Mouse (Mus musculus) cerebellum, adult 11-12 months (tissue): ENCODE results near the gene Fnip1.

ENCODE experiments used
- DNase-seq: peaks from one replicate; pipeline ENCODE4 v3.0.0; 2022

The Fnip1 gene

DNA sequence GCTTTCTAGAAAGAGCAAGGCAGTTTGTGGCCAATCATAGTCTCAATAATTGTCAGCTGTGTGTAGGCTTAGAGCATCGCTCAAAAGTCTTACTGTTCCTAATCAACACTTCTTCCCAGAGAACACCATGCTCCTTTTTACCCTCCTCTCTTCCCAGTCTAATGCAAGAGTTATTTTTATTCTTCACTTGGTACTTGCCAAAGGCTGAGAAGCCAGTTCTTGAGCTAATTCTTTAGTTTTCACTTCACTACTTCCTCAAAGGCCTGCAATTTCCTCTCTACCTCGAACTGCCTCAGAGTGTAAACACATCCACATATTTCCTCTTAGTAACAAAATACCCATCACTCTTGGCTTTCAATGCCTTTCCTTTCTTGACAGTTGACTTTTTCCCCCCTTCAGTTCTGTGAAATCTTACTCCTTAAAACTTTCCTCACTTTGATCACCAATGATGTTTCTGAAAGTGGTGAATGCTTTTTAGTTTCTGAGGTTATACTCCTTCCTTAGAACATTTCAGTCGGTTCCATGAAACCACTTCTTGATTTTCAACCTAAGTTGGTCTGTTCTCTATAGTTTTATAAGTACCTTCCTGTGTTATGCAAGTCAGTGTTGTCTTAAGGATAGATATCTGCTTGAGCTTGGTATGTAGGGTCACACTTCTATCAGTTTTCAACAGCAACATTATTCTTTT lies 26.7 kb downstream of the Fnip1 start:
- no peak for DNase-seq

DNA sequence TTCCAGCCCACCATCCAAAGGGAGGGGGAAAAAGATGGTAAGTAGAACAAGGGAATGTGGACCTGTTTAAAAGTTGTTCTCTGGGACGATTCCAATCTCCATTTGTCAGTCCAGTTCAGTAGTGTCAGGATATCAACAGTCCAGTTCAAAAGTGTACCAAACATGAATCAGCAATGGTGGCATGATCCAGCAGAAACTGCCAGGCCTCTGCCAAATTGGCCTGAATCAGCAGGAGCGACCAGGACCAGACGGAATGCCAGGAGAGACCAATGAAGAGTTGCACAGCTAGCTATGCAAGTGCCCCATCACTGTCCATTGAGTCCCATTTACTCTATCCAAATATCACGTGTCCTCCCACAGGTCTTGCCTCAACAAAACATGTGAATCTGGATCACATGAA lies 34.2 kb downstream of the Fnip1 start:
- DNase-seq = no peak

DNA sequence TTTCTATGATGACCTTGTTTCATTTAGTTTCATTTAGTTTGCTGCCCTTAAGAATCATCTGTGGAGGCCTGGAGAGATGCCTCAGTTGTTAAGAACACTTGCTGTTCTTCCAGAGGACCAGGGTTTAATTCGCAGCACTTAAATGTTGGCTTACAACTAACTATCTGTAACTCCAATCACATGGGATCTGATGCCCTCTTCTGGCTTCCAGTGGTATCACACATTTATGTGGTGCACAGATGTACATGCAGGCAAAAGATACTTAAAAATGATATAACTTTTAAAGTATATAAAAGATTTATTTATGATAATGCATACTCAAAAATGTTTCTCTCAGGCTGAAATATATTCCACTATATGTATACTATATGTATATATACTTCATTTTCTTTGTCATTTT lies 40.4 kb downstream of the Fnip1 start:
- DNase-seq = no peak

DNA sequence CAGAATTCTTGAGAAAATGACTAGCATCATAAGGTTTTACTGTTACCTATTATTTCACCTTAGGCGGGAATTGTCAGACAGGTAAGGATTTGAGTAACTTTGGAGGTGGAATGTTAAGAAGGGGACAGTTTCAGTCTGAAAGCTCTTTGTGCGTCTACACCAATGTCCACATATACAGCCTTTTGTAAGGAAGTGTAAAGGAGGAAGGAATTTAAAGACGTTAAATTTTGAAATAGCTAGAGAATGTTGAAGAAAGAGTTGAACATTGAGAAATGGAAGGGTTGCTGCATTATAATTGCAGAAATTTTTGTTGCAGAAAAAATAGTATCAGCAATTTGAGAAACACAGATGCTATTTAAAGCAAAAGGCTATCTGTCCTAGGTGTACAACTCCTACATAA lies 48.0 kb downstream of the Fnip1 start:
- no peak for DNase-seq

DNA sequence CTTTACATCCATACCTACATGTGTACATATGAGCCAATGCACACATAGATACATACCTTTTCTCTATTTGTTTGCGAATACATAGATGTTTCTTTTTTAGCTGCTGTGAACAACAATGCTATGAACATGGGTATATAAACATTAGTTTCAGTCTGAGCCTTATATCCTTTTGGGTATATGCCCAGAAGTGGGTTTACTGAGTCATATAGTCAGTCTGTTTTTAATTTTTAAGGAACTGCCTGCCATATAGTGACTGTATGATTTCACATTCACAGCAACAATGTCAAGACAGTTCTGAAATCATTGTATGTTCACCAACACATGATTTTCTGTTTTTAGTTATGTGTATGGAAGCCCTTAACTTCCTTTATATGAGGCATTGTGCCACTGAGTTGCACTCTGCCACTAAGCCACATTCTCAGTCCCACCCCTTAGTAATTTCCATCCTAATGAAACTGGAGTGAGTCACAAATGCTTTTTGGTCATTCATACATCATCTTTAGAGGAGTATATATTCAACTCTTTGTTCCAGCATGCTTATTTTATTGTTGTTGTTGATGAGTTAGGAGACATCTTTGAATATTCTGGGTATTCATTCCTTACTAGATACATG lies 54.1 kb downstream of the Fnip1 start:
- DNase-seq = no peak

DNA sequence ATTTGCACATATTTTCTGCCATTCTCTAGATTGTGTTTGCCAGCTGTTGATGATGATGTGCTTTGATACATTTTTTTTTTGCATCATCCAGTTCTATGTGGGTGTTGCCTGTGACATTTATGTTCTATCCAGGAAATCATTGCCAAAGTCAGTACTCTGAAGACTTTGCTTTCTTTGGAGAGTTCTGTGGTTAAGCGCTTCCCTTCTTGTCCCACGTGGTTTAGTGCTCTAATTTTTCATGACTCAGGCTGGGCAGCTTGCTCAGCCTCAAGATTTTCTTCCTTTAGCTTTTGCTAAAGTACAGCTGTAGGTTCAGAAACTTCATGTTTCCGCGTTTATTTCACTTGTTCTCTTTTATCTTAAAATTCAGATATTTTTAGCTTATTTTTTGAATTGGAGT lies 54.6 kb downstream of the Fnip1 start:
- DNase-seq = no peak

DNA sequence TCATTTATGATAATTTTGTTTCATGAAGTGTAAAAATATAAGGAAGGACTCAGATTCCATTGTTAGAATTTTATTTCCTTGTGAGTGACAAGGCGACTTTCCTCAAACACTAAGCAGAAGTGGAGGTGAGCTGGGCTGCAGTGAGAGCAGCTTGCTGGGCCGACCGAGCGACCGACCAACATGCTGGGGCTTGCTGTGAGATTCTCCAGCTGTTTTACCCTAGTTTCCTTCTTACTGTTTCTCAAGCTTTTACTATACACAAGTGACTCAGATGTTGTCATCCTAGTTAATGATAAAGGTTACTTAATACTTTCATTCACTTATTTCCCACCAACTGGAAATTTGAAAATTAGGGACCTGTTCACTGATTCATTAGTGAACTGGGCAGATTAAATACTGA lies 61.8 kb downstream of the Fnip1 start:
- DNase-seq = no peak

DNA sequence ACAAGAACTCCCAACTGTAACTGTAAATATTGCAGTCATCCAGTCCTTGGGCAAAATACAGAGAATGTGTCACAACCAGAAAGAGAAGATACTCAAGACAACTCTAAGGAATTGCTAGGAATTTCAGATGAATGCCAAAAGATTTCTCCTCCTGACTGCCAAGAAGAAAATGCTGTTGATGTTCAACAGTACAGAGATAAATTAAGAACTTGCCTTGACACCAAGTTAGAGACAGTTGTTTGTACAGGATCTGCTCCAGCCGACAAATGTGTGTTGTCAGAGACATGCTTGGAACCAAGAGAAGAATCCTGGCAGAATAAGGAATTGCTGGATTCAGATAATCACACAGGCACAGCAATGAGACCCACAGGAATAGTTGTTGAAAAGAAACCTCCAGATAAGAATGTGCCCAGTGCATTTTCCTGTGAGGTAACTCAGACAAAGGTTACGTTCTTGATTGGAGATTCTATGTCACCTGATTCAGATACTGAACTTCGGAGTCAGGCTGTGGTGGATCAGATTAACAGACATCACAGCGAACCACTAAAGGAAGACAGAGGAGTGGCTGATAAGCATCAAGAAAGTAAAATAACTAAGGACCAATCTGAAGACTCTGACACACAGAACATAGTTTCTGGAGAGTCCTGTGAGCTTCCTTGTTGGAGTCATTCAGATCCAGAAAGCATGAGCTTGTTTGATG lies 64.7 kb downstream of the Fnip1 start:
- no peak for DNase-seq

DNA sequence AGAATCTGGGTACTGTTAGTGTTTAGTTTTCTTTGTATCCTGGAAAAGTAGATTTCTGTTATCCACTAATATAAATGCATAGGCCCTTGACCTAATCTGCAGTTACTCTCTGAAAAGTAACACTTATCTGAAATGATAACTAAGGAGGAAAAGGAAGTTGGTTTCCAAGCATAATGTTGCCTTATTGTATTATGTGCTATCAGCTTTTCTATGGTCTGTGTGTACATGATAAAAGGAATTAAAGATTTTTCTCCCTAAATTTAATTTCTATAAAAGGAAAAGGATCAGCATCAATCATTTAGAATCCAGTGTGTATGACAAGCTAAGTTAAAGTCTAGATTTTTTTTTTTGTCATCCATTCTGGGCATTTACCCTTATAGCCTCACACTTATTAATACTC lies 75.6 kb downstream of the Fnip1 start:
- no peak for DNase-seq

DNA sequence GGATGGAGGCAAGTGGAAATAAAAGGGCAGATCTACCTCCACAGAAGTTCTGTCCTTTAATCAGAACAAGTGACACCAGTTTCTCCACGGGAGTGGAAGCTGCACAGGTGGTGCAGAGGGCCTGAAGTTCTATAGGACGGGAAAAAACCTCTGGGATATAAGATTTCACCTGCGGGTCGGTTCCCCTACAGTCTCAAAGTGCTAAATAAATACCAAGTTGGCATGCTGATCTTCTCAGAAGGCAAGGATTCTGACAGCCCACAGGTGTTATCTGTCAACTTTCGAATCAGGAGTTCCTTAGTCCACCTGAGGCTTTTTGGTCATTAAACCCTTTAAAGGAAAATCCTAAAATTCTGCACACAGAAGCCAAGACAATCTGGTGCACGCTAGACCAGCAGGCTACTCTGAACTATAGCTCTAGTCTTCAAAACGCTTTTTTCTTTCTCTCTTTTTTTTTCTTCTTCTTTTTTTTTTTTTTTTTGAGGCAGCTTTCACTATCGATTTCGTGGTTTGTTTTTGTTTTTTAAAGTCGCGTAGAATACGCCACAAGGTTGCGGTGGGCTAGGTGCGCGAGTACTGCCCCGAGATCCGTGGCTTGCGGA lies 84.0 kb downstream of the Fnip1 start:
- DNase-seq = peak; percentile 29

DNA sequence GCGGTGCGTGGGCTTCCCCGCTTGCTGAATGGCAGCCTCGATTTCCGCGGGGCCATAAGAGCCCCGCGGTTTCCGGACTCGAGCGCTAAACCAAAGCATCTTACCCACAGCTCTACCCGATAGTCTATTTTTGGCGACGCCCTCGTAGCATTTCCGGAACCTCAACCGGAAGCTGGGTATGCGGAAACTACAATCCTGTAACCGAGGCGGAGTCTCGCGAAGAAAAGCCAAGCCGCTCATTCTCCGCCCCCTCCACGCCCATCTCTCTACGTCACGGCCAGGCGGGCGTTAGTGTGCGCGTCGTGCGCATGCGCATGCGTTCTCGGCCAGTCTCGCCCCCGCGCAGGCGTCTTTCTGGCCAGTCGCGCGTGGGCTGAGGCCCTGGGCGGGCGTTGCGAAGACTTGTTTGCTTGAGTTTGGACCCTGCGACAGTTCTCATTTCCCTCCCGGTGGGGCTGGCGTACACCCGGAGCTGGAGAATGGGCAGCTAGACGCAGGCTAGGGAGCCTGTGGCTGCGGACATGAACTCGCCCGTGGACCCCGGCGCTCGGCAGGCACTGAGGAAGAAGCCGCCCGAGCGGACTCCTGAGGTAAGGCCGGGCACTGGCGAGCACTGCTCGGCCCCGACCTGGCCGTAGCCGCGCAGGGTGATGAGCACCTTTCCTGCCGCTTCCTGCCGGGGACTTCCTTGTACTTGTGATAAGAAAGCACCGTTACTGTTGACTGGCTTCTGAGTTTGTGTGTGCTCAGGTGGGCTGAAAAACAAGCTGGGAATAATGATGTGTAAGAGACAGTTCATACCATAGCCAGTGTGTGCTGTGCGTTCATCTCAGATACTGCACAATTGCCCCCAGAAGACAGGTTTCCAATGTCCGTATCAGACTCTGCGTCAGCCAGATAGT lies 84.8 kb downstream of the Fnip1 start, which contains the start of gene Rapgef6:
Gene Rapgef6 (plus strand): TSS at position 319 of the 902 bp plus-strand sequence.
- DNase-seq = peak; percentile 98

DNA sequence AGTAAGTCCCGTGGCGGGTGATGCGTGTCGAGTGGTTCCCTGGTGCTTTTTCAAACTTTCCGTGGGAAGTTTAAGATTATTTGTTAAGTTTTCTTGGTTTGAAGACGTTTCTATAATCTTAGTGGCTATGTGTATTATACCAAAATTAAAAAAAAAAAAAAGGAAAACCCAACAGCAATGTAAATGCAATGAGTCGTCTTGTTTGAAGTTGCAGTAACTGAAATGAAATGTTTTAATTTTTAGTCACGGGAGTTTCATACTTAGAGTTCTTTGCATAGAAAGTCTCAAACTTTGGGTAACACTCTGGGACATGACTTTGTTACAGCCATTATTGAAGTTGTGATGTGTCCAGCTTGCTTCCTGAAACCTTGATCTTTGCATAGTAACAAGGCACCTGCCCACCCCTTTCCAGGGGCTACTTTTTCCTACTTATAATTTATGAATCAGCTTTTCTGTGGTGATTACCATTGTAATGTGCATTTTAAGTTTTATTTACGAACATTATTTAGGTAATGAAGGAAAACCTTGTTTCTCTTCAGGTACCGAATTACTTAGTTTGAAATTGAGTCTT lies 85.5 kb downstream of the Fnip1 start:
- no peak for DNase-seq

DNA sequence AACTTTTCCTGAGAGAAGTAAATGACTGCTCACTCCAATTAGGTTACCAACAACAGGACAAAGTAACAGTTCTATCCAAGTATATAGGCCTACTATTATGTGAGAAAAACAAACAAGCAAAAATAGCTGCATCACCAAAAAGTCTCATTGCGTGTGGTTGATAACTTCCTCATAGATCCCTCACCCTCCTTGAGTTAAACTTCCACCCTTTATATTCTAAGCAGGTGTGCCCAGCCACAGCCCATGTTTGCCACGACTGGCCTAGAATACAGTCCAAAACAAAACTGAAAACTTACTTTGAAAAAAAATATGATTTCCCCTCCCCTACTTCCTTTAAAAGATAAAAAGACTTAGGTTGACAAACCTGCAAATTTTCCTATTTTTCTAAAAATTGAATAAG lies 90.0 kb downstream of the Fnip1 start:
- no peak for DNase-seq

DNA sequence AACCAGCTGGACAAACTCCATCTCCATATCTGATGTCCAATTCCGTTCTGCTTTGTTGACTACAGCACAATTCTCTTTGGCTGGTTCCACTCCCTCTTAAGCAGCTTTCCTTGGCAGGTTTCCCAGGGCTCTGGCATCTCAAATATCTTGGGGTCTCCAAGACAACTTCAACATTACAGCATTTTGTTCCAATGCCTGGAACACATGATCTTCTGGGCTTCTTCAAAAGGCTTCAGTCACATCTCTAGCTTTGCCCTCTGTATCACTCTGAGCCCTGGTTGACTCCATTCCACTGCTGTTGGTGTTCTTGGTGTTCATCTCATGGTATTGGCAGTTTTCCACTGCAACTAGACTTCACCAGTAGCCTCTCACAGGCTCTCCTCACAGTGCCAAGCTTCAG lies 92.4 kb downstream of the Fnip1 start:
- DNase-seq = no peak

DNA sequence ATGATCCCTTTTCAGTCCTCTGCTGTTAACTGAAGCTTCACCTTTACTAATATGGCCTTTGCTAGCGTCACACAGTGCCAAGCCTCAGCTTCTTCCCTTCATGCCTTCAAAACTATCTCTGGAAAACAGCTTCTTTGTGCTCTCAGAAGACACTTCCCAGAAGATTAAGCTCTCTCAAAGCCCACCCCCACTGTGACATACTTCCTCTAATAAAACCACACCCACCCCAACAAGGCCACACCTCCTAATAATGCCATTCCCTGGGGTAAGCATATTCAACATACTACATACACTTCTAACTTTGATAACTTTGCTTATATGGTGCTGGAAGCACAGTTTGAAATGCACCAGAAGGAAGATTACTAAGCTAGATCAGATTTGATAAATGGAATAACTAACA lies 92.9 kb downstream of the Fnip1 start:
- no peak for DNase-seq

DNA sequence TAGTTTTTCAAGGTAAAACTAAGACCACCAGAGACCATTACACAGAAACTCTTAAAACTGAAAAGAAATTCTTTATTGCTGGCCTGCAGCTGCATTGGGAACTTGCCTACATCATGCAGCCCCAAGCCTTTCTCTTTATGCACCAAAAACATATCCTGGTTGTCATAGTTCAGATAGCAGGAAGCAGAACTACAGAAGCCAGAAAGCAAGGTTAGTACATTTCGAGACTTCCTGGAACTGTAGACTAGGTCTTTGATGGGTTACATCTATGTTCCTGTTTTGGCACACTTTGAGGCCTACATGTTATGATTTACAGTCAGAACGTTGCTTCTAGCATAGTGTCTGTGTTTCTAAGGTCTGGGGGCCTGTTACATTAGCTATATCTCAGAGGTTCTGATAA lies 95.8 kb downstream of the Fnip1 start:
- DNase-seq = no peak

DNA sequence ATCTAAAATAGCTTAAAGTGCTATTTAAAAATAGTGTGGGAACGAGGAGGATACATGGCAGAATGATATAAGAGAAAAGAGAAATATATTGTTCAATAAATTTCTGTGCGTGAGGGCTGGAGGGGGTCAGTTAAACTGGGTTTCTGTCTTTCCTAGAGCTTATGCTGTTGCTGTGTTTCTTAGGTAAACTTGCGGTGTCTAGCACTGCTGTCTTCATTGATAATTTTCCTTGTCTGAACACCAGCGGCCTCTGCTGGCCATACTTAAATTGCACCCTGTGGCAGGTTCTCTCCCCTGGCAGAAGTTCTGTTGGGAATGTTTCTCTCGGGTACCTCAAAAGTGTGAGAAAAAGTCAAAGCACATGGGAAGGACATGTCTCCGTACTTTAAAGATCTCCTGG lies 96.9 kb downstream of the Fnip1 start:
- DNase-seq = peak; percentile 44

DNA sequence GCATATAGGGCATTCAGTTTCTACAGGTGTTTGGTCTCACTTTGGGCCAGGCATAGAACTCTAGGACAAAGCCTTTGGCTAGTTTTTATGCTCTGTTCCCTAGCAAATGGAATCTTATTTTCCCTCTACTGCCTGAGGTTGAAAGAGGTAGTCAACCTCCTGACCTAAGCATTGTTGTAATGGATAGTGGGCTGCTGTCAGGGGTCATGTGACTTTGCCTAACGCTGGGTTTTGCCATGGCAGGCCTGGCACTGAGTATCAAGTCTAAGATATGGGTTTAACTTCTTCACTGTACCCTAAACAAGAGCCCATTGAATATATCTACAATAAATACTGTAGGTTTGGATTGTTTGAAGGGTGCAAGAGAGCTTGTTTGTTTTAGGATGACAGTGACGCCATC lies 101.0 kb downstream of the Fnip1 start:
- DNase-seq = no peak

DNA sequence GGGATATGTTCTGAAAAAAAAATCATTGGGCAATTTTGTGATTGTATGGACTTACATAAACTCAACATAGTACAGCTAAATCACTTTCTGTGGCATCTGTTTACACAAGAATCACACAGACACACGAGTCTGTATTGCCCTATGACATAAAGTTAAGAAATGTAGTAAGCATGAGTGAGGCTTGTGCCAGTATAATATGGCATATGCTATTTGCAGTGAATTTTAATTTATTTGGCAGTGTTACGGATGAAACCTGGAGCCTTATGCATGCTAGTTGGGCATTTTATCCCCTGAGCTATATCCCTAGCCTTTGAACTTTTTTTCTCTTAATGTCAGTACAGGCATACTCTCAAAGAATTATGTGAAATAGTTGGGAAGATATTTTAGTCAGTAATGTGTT lies 101.5 kb downstream of the Fnip1 start:
- DNase-seq = no peak

DNA sequence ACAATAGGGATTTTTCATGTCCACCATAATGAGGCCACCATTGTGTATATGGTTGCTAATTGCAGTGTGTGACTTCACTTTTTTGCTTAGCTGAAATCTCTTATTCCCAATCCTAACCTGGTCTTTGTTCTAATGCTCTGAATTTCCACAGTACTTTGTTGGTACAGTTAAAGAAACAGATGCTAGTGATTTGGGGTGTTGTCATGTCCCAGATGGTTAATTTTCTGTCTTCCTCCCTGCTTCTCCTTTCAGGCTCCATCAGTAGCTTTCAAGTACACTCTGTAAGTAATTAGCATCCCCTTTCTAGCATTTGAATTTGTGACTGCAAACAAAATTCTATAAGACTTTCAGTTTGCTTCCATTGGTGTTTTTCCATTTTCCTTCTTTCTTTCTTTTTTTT lies 102.3 kb downstream of the Fnip1 start:
- DNase-seq = no peak

DNA sequence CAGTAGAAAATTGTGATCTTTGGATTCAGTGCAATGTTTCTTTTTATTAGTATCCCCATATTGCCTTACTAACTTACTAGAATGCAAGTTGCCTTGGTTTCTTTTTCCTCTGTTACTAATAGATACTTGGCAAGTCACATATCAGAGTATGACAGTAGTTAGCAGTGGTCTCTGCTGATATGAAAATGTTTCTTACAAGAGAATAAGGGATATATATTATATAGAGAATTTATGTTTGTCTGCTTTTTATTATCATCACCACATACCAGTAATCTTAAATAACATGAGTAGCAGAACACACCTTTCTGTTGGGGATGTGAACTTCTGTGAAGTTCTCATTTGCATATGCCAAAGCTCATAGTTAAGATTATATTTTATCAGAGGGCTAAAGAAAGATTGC lies 104.4 kb downstream of the Fnip1 start:
- no peak for DNase-seq

DNA sequence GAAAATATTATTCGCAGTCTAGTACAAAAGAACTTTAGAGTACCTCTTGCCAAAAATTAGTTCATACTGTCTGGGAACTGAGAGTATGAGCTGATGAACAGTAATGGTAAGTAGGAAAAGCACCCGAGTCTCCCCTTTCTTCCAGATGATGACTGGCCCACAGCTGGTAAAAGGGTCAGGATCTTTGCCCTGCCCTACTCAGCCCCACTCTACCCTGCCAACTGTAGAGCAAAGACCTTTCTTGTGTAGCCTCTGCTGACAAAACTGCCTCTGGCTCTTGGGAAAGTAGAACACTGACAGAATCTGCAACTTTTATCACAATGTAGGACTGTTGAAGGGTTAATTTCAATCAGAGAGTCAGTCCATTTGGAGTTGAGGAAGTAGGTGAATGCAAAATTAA lies 117.0 kb downstream of the Fnip1 start:
- no peak for DNase-seq

DNA sequence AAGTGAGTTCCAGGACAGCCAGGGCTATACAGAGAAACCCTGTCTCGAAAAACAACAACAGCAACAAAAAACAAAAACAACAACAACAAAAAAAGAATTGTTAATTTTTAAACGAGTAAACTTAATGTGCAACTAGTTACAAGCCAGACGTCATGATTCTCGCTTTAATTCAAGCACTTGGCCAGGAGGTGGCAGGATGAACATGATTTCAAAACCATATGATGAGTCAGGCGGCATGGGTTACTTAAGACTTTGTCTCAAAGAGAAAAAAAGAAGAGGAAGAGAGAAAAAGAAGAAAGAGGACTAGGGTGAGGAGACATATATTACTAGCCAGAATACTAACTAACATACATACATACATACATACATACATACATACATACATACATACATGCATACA lies 124.8 kb downstream of the Fnip1 start:
- DNase-seq = no peak
